Comparison of ENCODE assay signal across 9 mouse cellular contexts in genomic region chr11:120279335-120279734, GRCm38 (mm10). TPM values are rescaled to one million over a fixed set of nuclear protein-coding genes. Genes with fewer than 3 reads are reported as not detected.
A peak's percentile ranks its signal among the peaks of the same experiment; 100 is the strongest.
DNase-seq lines count a peak whose midpoint lies in the region; ATAC-seq lines count a peak whose summit lies in the region.
"Had no signal": no experiment of that assay in that cellular context is flagged by ENCODE, and none has a peak within 500 bp of the region (broad histone marks: within the 10 kb centered on the region; RNA-seq: fewer than 3 reads in every experiment).

No protein-coding gene starts in this region.

- WGBS in heart, embryonic 12.5 days: 83% methylated on average over 11 of the region's 11 CpGs
- WGBS in heart, embryonic 11.5 days (ENCODE audit: insufficient replicate concordance): 84% methylated on average over 11 of the region's 11 CpGs
- 74% methylated on average over 11 of the region's 11 CpGs for WGBS in neural tube, embryonic 13.5 days
- 91% methylated on average over 11 of the region's 11 CpGs for WGBS in limb, embryonic 12.5 days

- H3K4me3 ChIP-seq in heart, embryonic 12.5 days: no peak overlapping the region
- H3K4me3 ChIP-seq in heart, embryonic 11.5 days (ENCODE audit: low read depth, low read length): no peak overlapping the region
- H3K4me3 ChIP-seq in neural tube, embryonic 13.5 days: no peak overlapping the region
- H3K4me3 ChIP-seq in limb, embryonic 12.5 days (replicated peaks): no peak overlapping the region

- H3K36me3 ChIP-seq in heart, embryonic 12.5 days: peaks cover 87% of the 10 kb centered on the region
- H3K36me3 ChIP-seq in heart, embryonic 11.5 days (ENCODE audit: control insufficient read depth, insufficient read depth, low read length): peaks cover 34% of the 10 kb centered on the region
- H3K36me3 ChIP-seq in neural tube, embryonic 13.5 days: peaks cover 87% of the 10 kb centered on the region
- H3K36me3 ChIP-seq in limb, embryonic 12.5 days: peaks cover 100% of the 10 kb centered on the region

- no peak for ATAC-seq in heart, embryonic 12.5 days (ENCODE audit: insufficient number of reproducible peaks, low FRiP score)
- ATAC-seq in heart, embryonic 11.5 days (replicated peaks; ENCODE audit: insufficient number of reproducible peaks, low FRiP score, low TSS enrichment): no peak
- no peak for ATAC-seq in neural tube, embryonic 13.5 days (ENCODE audit: low read depth)
- ATAC-seq in limb, embryonic 12.5 days (ENCODE audit: insufficient number of reproducible peaks, insufficient read depth, low FRiP score, low TSS enrichment, low read depth): no peak
- ATAC-seq in megakaryocyte, adult 5-6 weeks (ENCODE audit: poor library complexity, severe bottlenecking): no peak

- 0 out of 2 replicates have a peak overlapping the region, but pooled peaks have one; percentile 6 for H3K9ac ChIP-seq in heart, embryonic 12.5 days
- no peak overlapping the region for H3K9ac ChIP-seq in heart, embryonic 11.5 days (ENCODE audit: low read depth, low read length)
- H3K9ac ChIP-seq in neural tube, embryonic 13.5 days: peak overlapping the region; percentile 23; the same call in 1 of the 2 replicates
- peak overlapping the region; percentile 34; the same call in 1 of the 2 replicates for H3K9ac ChIP-seq in limb, embryonic 12.5 days (replicated peaks)

- no peaks in the 10 kb centered on the region for H3K9me3 ChIP-seq in heart, embryonic 12.5 days (replicated peaks)
- H3K9me3 ChIP-seq in heart, embryonic 11.5 days (replicated peaks; ENCODE audit: control insufficient read depth, low read length): no peaks in the 10 kb centered on the region
- no peaks in the 10 kb centered on the region for H3K9me3 ChIP-seq in neural tube, embryonic 13.5 days
- H3K9me3 ChIP-seq in limb, embryonic 12.5 days: no peaks in the 10 kb centered on the region

- DNase-seq in neural tube, embryonic 10.5 days (ENCODE audit: extremely low spot score, low spot score): no peak
- DNase-seq in right cerebral cortex, postnatal 25 days: peak; percentile 58
- no peak for DNase-seq in spleen, postnatal 14 days (ENCODE audit: low spot score in 2 of 2)
- DNase-seq: adrenal gland, adult 8-10 months had no signal

- no peaks in the 10 kb centered on the region for H3K27me3 ChIP-seq in heart, embryonic 12.5 days (replicated peaks)
- H3K27me3 ChIP-seq in heart, embryonic 11.5 days (ENCODE audit: control insufficient read depth, insufficient read depth, low read length): no peaks in the 10 kb centered on the region
- H3K27me3 ChIP-seq in neural tube, embryonic 13.5 days: peaks cover 16% of the 10 kb centered on the region; the same call in 1 of the 2 replicates
- no peaks in the 10 kb centered on the region for H3K27me3 ChIP-seq in limb, embryonic 12.5 days

- H3K27ac ChIP-seq in heart, embryonic 12.5 days (ENCODE audit: poor library complexity, severe bottlenecking): no peak overlapping the region
- no peak overlapping the region for H3K27ac ChIP-seq in heart, embryonic 11.5 days (ENCODE audit: low read depth, low read length)
- H3K27ac ChIP-seq in neural tube, embryonic 13.5 days (replicated peaks): peak overlapping the region; percentile 90
- H3K27ac ChIP-seq in limb, embryonic 12.5 days: no peak overlapping the region

- peaks cover 41% of the 10 kb centered on the region for H3K4me1 ChIP-seq in heart, embryonic 12.5 days (replicated peaks)
- H3K4me1 ChIP-seq in heart, embryonic 11.5 days (ENCODE audit: control insufficient read depth, insufficient read depth, low read length): peaks cover 28% of the 10 kb centered on the region
- H3K4me1 ChIP-seq in neural tube, embryonic 13.5 days (replicated peaks): peaks cover 43% of the 10 kb centered on the region
- 0 out of 2 replicates have a peak, but pooled peaks cover 18% of the 10 kb centered on the region for H3K4me1 ChIP-seq in limb, embryonic 12.5 days (replicated peaks)

- no peak overlapping the region for H3K4me2 ChIP-seq in heart, embryonic 12.5 days
- no peak overlapping the region for H3K4me2 ChIP-seq in heart, embryonic 11.5 days
- H3K4me2 ChIP-seq in neural tube, embryonic 13.5 days: no peak overlapping the region
- H3K4me2 ChIP-seq in limb, embryonic 12.5 days: no peak overlapping the region

RNA-seq across cellular contexts. Expression of gene Bahcc1, which starts 46.6 kb away (rescaled TPM):
- polyA plus RNA-seq in heart, embryonic 12.5 days (2016; fragmentation: Nextera tagmentation; extraction: Ambion mirVana): 6.5 and 7.6 TPM in 2 replicates
- 7.0 and 9.1 TPM in 2 replicates for polyA plus RNA-seq in heart, embryonic 11.5 days (2014; fragmentation: Nextera tagmentation; extraction: Ambion mirVana)
- polyA plus RNA-seq in neural tube, embryonic 13.5 days (2015; fragmentation: Nextera tagmentation; extraction: Ambion mirVana): 13.6 and 15.3 TPM in 2 replicates
- 18.3 and 18.5 TPM in 2 replicates for polyA plus RNA-seq in limb, embryonic 12.5 days (2016; fragmentation: Nextera tagmentation; extraction: Ambion mirVana)
- total RNA-seq in megakaryocyte, adult 5-6 weeks (2015): 3.1 and 4.4 TPM in 2 replicates
- 1.3 and 1.7 TPM in 2 replicates for total RNA-seq in megakaryocyte, adult 5-6 weeks (2017)
